Mouse (Mus musculus) B cell, adult 62 days (primary cell): ENCODE data around the gene Ell. TPM values are rescaled to one million over a fixed set of nuclear protein-coding genes. Genes with fewer than 3 reads are reported as not detected.

Experiments used
- total RNA-seq: library from RNA; stranded (reverse); gene quantifications from 4 replicates; pipeline ENCODE4 v1.2.4, GENCODE M21; 2023

Ell gene
- total RNA-seq: 26.1 to 31.6 TPM (median 29.4 TPM) in 4 replicates

DNA sequence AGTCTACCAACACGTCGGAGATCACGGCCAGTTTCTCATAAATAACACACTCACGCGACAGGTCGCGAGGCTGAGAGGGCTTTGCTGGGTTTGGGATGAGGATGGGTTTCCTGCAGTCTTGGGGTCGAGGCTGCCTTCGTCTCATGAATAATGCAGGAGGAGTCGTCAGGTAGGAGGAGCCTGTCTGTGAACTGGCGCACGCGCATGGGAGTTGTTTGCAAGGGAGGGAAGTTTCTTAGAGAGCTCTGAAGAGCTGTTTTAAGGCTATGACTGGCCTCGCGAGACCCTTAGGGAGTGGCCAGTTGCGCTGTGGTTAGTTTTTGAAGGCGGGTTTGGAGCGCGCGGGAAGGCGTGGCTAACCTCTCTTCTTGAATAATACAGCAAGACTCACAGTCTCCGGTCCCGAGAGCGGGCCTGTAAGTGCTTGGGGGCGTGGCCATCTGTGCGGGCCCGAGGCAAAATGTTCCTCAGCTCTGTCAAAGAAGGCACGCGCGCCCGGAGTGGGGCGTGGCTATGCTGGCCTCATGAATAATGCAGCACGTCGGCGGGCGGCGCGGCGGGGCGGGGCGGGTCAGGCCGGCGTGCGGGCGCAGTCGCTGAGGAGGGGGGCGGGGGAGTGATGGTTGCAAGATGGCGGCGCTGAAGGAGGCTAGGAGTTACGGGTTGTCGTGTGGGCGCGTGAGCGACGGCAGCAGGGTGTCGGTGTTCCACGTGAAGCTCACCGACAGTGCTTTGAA, at the start of gene Ell:
Gene Ell, plus strand, starts transcription at position 381 of the 737 bp plus-strand sequence.

DNA sequence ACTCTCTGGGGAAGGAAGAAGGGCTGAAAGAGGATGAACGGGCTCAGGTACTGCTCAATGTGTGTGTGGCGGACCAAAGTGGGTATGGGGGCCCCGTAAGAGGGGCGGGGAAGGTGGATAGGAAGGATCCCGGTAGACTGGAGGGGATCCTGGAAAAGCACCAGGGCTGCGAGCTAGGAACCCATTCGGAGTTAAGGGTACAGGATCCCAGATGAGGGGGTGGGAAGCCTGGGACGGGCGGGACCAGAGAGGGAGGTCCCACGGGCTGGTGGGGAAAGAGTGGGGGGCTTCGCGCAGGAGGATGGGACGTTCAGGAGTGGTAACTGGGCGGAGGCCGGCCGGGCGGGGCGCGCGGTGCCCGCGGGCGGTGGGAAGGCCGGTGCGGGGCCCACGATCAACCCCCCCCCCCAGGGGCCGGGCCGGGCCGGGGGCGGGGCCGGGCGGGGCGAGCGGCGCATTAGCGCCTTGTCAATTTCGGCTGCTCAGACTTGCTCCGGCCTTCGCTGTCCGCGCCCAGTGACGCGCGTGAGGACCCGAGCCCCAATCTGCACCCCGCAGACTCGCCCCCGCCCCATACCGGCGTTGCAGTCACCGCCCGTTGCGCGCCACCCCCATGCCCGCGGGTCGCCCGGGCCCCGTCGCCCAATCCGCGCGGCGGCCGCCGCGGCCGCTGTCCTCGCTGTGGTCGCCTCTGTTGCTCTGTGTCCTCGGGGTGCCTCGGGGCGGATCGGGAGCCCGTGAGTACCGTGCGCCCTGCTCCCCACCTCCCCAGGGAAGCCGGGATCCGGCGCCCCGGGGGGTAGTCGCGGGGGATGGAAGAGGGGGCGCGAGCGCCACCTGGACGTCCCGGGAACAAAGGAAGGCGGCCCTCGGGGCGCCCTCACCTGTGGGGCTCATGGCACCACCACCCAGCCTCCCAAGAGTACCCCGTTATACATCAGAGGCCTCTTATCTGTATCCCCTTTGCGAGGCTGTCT, 46.3 kb upstream of the Ell start, which contains the start of gene Crlf1:
Gene Crlf1, plus strand, starts transcription at position 495 of the 977 bp plus-strand sequence.

DNA sequence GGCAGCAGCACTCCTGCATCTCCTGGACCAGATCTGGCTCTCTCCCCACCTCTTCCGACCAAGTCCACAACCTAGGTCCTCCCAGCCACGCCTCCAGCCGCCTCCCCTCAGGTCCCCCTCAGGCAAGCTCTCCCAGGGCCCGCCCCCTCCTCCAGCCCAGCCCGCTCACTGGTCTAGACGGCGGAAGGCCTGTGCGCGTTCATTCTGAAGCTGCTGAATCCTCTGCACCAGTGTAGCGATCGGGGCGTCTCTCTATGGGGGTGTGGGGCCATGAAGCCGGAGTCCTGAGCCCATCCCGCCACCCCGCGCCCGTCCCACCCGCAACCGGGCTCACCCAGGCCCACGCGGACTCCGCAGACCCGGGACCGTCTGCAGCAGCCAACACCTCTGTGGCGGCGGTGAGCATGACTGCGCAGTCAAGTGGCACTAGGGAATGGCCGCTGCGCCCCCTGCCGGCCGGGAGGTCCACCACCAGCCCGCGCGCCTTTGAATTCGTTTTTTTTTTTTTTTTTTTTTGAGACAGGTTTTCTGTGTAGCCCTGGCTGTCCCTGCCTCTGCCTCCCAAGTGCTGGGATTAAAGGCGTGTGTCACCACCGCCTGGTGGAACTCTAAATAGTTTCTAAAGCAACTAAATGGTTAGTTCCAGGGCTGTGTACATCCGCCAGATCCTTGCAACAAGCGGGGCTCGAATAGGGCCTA, 32.8 kb upstream of the Ell start, which contains the start of gene Rex1bd:
Gene Rex1bd, minus strand, starts transcription at position 425 of the 699 bp plus-strand sequence.

DNA sequence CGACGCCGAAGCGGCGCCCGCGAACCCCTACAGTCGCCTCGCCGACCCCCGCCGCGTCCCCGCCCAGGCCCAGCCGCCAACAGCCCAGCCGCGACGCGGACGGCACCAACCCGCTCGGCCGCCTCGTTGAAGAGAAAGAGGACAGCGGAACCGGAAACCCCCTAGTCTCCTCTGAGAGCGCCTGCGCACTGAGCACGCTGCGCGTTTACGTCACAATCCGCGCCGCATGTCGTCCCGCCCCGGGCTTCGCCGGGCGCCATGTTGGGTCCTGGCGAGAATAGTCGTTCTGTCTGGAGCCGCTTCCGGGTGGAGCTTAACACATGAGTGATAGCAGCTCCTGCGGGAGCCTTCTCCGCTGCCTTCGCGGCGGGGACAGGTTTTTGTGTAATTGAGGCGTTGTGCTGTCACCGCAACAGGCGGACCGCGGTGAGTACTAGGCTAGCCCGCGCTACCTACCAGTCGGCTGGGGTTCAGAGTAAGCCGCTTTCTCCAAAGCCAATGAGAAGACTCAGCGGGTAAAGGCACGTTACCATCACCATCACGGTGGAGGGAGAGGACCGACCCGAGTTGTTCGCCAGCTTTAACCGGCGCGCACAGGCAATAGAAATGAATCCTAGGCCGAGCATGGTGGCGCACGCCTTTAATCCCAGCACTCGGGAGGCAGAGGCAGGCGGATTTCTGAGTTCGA, 28.9 kb upstream of the Ell start, which contains the start of gene Uba52:
Gene Uba52, minus strand, starts transcription at position 574 of the 688 bp plus-strand sequence.

DNA sequence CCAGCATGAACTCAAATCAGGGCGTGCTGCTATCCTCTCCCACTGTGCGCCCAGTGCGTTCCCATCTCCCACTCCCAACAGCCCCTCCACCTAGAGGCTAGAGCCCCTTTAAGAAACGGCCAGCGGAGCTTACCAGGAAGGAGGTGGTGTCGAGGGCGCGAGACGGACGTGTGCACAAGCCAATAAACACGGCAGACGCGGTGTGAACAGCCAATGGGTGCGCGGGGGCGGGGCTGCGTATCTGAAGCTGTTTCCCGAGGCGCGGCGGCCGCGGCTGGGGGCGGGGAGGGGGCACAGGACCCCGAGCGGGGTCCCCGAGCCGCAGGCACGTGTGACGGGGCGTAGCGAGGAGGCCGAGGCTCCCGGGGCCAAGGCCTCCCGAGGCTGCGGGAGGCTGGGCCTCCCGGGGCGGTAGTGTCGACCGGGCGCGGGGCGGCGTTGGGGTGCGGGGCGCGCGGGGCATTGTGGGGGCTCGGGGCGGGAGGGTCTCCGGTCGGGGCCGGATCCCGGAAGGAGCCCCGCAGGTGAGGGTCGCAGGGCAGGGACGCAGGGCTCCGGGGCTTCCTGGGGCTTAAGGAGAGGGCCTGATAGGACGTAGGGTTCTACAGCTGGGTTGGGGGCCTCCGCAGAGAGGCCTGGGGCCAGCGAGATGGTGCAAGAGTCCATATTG, 11.6 kb upstream of the Ell start, which contains the start of the genes Fkbp8 and Kxd1:
Gene Fkbp8, plus strand, starts transcription at position 213 of the 670 bp plus-strand sequence.
Gene Kxd1, minus strand, starts transcription at position 445 of the 670 bp plus-strand sequence.

DNA sequence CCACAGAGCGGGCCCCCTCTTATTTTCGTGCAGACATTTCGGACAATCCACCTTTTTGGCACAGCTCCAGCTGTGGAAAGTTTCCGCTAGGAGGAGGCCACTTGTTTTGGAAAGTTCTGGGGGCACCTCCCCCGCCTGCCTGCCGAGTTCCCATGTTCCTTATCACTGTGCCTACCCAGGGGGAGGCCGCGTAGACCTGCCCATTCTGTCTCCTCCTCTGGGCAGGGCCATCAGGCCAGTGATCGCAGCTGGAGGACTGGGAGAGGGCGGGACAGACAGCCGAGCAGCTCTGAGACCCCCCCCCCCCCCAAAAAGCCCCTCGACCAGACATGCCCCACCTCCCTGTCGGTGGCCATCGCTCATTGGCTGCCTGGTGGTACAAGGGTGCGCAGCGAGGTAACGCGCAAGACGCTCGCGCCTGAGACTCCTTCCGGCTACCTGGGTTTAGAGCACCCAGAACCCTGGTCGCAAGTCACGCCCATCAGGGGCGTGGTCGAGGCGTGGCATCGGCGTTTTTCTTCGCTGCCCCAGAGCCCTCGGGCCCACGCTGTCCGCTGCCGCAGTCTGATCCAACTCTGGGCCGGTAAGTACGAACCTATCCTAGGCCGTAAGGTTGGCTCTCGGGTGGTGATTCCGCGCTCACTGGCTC, 54.8 kb downstream of the Ell start, which contains the start of gene Isyna1:
Gene Isyna1, plus strand, starts transcription at position 413 of the 649 bp plus-strand sequence.

DNA sequence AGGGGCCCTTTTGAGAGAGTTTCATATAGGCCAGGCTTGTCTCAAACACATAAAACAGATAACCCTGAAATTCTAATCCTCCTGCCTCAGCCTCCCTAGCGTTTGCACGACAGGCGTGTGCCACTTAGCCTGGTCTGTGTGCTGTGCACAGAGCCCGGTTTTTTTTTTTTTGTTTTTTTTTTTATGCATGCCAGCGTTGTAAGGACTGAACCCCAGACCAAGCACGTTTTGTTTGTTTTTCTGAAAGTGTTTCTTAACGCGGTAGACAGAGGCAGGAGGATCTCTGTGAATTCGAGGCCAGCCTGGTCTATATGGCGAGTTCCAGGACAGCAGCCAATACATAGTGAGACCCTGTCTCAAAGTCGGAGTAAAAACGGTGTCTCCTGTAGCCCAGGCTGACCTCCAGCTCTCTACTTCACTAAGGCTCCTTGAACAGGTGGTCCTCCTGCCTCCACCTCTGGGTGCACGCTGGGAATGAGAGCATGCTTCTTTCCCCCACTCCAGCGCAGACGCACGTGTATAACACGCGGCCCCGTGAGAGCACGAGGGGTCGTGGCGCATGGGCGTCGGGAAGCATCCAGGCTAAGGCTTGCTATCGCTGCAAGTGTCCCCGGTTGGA, 69.6 kb downstream of the Ell start, which contains the start of gene Ssbp4:
Gene Ssbp4, minus strand, starts transcription at position 124 of the 619 bp plus-strand sequence.

DNA sequence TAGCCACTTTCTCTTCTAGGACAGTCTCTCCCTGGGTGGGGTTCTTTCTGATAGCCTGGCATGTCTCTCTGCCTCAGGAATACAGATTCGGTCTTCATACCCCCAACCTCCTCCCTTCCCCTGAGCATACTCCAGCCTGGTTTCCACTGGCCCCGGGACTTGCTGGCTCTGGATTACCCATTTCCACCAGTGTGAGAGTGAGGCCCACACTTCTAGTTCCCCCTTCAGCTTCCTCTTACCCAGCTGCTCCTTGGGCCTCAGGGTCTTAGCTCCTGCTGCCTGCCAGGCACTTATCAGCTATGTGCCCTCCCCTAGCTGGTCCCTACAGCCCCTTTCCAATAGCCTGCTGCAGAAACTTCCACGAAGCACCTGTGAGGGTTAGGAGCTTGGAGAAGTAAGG, 76.6 kb downstream of the Ell start, which contains the start of gene Lrrc25:
Gene Lrrc25, plus strand, starts transcription at position 262 of the 400 bp plus-strand sequence.

DNA sequence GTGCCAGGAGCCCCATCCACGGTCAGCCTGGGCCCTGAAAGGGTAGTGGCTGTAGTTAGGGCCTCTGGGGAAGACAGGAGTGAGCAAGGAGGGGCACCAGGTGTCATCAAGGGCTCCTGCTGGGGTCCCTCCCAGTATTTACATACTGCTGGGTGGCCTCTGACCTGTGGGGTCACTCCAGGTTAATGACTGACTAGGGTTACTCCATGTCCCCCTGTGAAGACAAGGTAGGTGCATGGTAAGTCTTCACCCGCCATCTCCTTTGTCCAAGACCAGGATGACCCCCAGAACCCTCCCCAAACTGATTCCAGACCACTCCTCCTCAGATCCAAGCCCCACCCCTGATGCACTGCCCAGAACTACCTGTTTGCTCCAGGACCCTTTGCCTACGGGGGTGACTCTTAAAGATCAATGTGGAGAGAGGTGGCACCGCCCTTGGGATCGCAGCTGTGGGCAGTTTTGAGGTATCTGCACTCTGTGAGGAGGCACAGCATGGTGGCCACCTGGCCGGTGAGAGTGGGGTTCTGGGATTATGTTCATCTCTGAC, 93.2 kb downstream of the Ell start, which contains the start of gene Gdf15:
Gene Gdf15, minus strand, starts transcription at position 111 of the 547 bp plus-strand sequence.

Other genes with a start within 250 kb of the Ell start
- 67.5 to 86.5 TPM (median 76.3 TPM) in 4 replicates for gene Ddx49, start 237.0 kb upstream of the Ell start, total RNA-seq
- gene Cope, start 236.9 kb upstream of the Ell start, total RNA-seq: 94.5 to 110 TPM (median 108 TPM) in 4 replicates
- not detected in 4 replicates for gene Cers1, start 223.7 kb upstream of the Ell start, total RNA-seq
- not detected in 4 replicates for gene Gdf1, start 209.6 kb upstream of the Ell start, total RNA-seq
- 68.7 to 78.5 TPM (median 70.9 TPM) in 4 replicates for gene Upf1, start 186.2 kb upstream of the Ell start, total RNA-seq
- gene Comp, start 165.9 kb upstream of the Ell start, total RNA-seq: 0.48 TPM in 1 of 4 replicates, not detected in the others
- gene Crtc1, start 99.9 kb upstream of the Ell start, total RNA-seq: 16.1 to 28.0 TPM (median 24.1 TPM) in 4 replicates
- gene Klhl26, start 62.5 kb upstream of the Ell start, total RNA-seq: 8.4 to 10.1 TPM (median 8.6 TPM) in 4 replicates
- gene Tmem59l, start 52.1 kb upstream of the Ell start, total RNA-seq: not detected in 4 replicates
- 1.2 to 2.5 TPM (median 2.0 TPM) in 3 of 4 replicates, not detected in the other for gene Crlf1, start 46.3 kb upstream of the Ell start, total RNA-seq
- 33.3 to 46.0 TPM (median 38.6 TPM) in 4 replicates for gene Rex1bd, start 32.7 kb upstream of the Ell start, total RNA-seq
- gene Uba52, start 28.7 kb upstream of the Ell start, total RNA-seq: 2,835 to 2,861 TPM (median 2,853 TPM) in 4 replicates
- gene Fkbp8, start 11.7 kb upstream of the Ell start, total RNA-seq: 231 to 253 TPM (median 245 TPM) in 4 replicates
- 53.7 to 70.3 TPM (median 60.4 TPM) in 4 replicates for gene Kxd1, start 11.5 kb upstream of the Ell start, total RNA-seq
- gene Isyna1, start 54.9 kb downstream of the Ell start, total RNA-seq: 101 to 107 TPM (median 103 TPM) in 4 replicates
- 64.4 to 94.1 TPM (median 74.8 TPM) in 4 replicates for gene Ssbp4, start 69.4 kb downstream of the Ell start, total RNA-seq
- gene Lrrc25, start 76.7 kb downstream of the Ell start, total RNA-seq: 5.1 to 10.7 TPM (median 6.9 TPM) in 4 replicates
- gene Gdf15, start 93.0 kb downstream of the Ell start, total RNA-seq: not detected in 4 replicates
- 11.2 to 14.7 TPM (median 12.6 TPM) in 4 replicates for gene Pgpep1, start 120.9 kb downstream of the Ell start, total RNA-seq
- 121 to 135 TPM (median 129 TPM) in 4 replicates for gene Lsm4, start 133.8 kb downstream of the Ell start, total RNA-seq
- 2,399 to 2,837 TPM (median 2,594 TPM) in 4 replicates for gene Jund, start 159.5 kb downstream of the Ell start, total RNA-seq
- 49.7 to 55.4 TPM (median 53.1 TPM) in 4 replicates for gene Iqcn, start 164.0 kb downstream of the Ell start, total RNA-seq
- gene Gm3336, start 179.1 kb downstream of the Ell start, total RNA-seq: 0.69 to 1.2 TPM in 2 of 4 replicates, not detected in the others
- 1.8 to 3.5 TPM (median 2.8 TPM) in 4 replicates for gene Pde4c, start 184.3 kb downstream of the Ell start, total RNA-seq
- gene Rab3a, start 215.2 kb downstream of the Ell start, total RNA-seq: 8.0 to 10.4 TPM (median 9.2 TPM) in 4 replicates
- 24.6 to 27.8 TPM (median 26.5 TPM) in 4 replicates for gene Mpv17l2, start 221.5 kb downstream of the Ell start, total RNA-seq
- 23.5 to 27.1 TPM (median 25.3 TPM) in 4 replicates for gene Pik3r2, start 237.3 kb downstream of the Ell start, total RNA-seq